Mouse (Mus musculus): ENCODE measurements at regions not wholly inside any gene's neighbourhood (a gene's known extent, or its start where the extent isn't known, plus 50 kb on each side); places are given as distances from the start of the nearest gene placed in this dataset.

GRCm38 (mm10) chr9:83277356-83277755, 130.9 kb upstream of the Hmgn3 start:
- TF ChIP-seq POLR2A (IDR thresholded peaks at IDR 0.05; ENCODE audit: insufficient read depth, low read depth, low read length), result no peak
- no peak for TF ChIP-seq CTCF (IDR thresholded peaks at IDR 0.05)

Data from heart, adult 2 months (tissue).